Mouse (Mus musculus): ENCODE measurements around the gene Slc24a4. TPM values are rescaled to one million over a fixed set of nuclear protein-coding genes. Genes with fewer than 3 reads are reported as not detected.
A peak's percentile ranks its signal among the peaks of the same experiment; 100 is the strongest.

Gene Slc24a4
- total and polyA plus RNA-seq, 3 experiments = 0.23 to 0.69 (median 0.34) TPM

- Histone ChIP-seq H3K27ac (ENCODE audit: insufficient read depth, low read depth) (no peak overlapping the region), H3K4me2 (ENCODE audit: insufficient read depth, low read depth, poor library complexity, severe bottlenecking) (no peak overlapping the region), H3K79me2 (replicated peaks; ENCODE audit: control insufficient read depth, extremely low read depth, insufficient read depth, poor library complexity, severe bottlenecking) (no peaks in the 10 kb centered on the region), H3K4me3 (replicated peaks in 1 of 3; ENCODE audit: low read depth in 2 of 3, low read length in 2 of 3, poor library complexity in 1 of 3) (no peak overlapping the region), H3K27me3 (replicated peaks) (no peaks in the 10 kb centered on the region), H3K36me3 (replicated peaks in 1 of 2; ENCODE audit: control insufficient read depth in 1 of 2, insufficient read depth in 1 of 2, low read length in 1 of 2) (no peaks in the 10 kb centered on the region), H3K9ac (ENCODE audit: insufficient read depth, low read depth) (no peak overlapping the region), H3K4me1 (ENCODE audit: control insufficient read depth in 1 of 2, insufficient read depth in 2 of 2) (no peaks in the 10 kb centered on the region), H3K9me3 (replicated peaks; ENCODE audit: low read length) (no peaks in the 10 kb centered on the region)
- dilution Hi-C loops (cut with MboI; ENCODE audit: extremely low pct_ligation_motif_present, extremely low pct_unique_long_range_greater_than_20kb, low sequenced_read_pairs) (no loop called here), in situ Hi-C loops (cut with MboI; ENCODE audit: low pct_ligation_motif_present, low pct_unique_long_range_greater_than_20kb, low sequenced_read_pairs) (no loop called here)
- TF ChIP-seq HCFC1 (IDR thresholded peaks at IDR 0.05; ENCODE audit: low read depth, low read length) (no peak), CHD1 (IDR thresholded peaks at IDR 0.05; ENCODE audit: low read depth, low read length) (no peak), SIN3A (IDR thresholded peaks at IDR 0.05; ENCODE audit: low read length) (no peak), MAZ (IDR thresholded peaks at IDR 0.05; ENCODE audit: low read depth, low read length) (no peak), USF2 (conservative IDR thresholded peaks at IDR 0.05; ENCODE audit: low read depth, low read length) (no peak), SMC3 (IDR thresholded peaks at IDR 0.05; ENCODE audit: low read depth, low read length) (peak; percentile 70), ZC3H11A (IDR thresholded peaks at IDR 0.05; ENCODE audit: low read depth, low read length) (0 out of 2 replicates have a peak, but pooled peaks have one; percentile 6), CTCF (conservative IDR thresholded peaks at IDR 0.05 in 1 of 2, IDR thresholded peaks at IDR 0.05 in 1 of 2; ENCODE audit: low read depth in 2 of 2, low read length in 2 of 2) (peak; percentile 26 to 68; a peak in 3 of 4 replicates), ZNF384 (IDR thresholded peaks at IDR 0.05; ENCODE audit: low read depth, low read length) (0 out of 2 replicates have a peak, but pooled peaks have one; percentile 13), UBTF (IDR thresholded peaks at IDR 0.05; ENCODE audit: low read depth, low read length) (no peak), RAD21 (IDR thresholded peaks at IDR 0.05; ENCODE audit: low read depth, low read length) (peak; percentile 56)
- DNase-seq (ENCODE audit: extremely low read depth) = peak; percentile 31
Measured at GRCm38 (mm10) chr12:102148746-102149145, 20.2 kb downstream of the Slc24a4 start.

GRCm38 (mm10) chr12:102151185-102151584, 22.7 kb downstream of the Slc24a4 start:
- DNase-seq (ENCODE audit: extremely low read depth) = no peak
- dilution Hi-C loops (cut with MboI; ENCODE audit: extremely low pct_ligation_motif_present, extremely low pct_unique_long_range_greater_than_20kb, low sequenced_read_pairs) = no loop called here
- Histone ChIP-seq H3K9me3 (replicated peaks; ENCODE audit: low read length) (no peaks in the 10 kb centered on the region), H3K27ac (ENCODE audit: insufficient read depth, low read depth) (no peak overlapping the region), H3K4me3 (replicated peaks in 1 of 3; ENCODE audit: low read depth in 2 of 3, low read length in 2 of 3, poor library complexity in 1 of 3) (no peak overlapping the region), H3K4me2 (ENCODE audit: insufficient read depth, low read depth, poor library complexity, severe bottlenecking) (no peak overlapping the region), H3K4me1 (ENCODE audit: control insufficient read depth in 1 of 2, insufficient read depth in 2 of 2) (no peaks in the 10 kb centered on the region), H3K9ac (ENCODE audit: insufficient read depth, low read depth) (no peak overlapping the region), H3K27me3 (replicated peaks) (no peaks in the 10 kb centered on the region), H3K36me3 (replicated peaks in 1 of 2; ENCODE audit: control insufficient read depth in 1 of 2, insufficient read depth in 1 of 2, low read length in 1 of 2) (no peaks in the 10 kb centered on the region), H3K79me2 (replicated peaks; ENCODE audit: control insufficient read depth, extremely low read depth, insufficient read depth, poor library complexity, severe bottlenecking) (no peaks in the 10 kb centered on the region)
- in situ Hi-C loops (cut with MboI; ENCODE audit: low pct_ligation_motif_present, low pct_unique_long_range_greater_than_20kb, low sequenced_read_pairs) = no loop called here
- TF ChIP-seq ZMIZ1 (IDR thresholded peaks at IDR 0.05; ENCODE audit: low read depth, low read length) (no peak), MAFK (IDR thresholded peaks at IDR 0.05; ENCODE audit: insufficient replicate concordance, low read length) (no peak), MYC (IDR thresholded peaks at IDR 0.05; ENCODE audit: low read depth, low read length) (no peak), BHLHE40 (IDR thresholded peaks at IDR 0.05; ENCODE audit: low read depth, low read length) (no peak), IRF4 (IDR thresholded peaks at IDR 0.05; ENCODE audit: low read depth, low read length) (no peak), GABPA (IDR thresholded peaks at IDR 0.05; ENCODE audit: insufficient replicate concordance, low read depth, low read length) (no peak)
